Mouse (Mus musculus): ENCODE data around the gene Pitpna.
A peak's percentile ranks its signal among the peaks of the same experiment; 100 is the strongest.

Pitpna gene

GRCm38 (mm10) chr11:75635315-75635714 lies 47.4 kb downstream of the Pitpna start:
- DNase-seq: no peak

GRCm38 (mm10) chr11:75643323-75643722 lies 55.4 kb downstream of the Pitpna start:
- DNase-seq: no peak

- no peak for DNase-seq
Observed at GRCm38 (mm10) chr11:75644684-75645083, 56.8 kb downstream of the Pitpna start.

DNA sequence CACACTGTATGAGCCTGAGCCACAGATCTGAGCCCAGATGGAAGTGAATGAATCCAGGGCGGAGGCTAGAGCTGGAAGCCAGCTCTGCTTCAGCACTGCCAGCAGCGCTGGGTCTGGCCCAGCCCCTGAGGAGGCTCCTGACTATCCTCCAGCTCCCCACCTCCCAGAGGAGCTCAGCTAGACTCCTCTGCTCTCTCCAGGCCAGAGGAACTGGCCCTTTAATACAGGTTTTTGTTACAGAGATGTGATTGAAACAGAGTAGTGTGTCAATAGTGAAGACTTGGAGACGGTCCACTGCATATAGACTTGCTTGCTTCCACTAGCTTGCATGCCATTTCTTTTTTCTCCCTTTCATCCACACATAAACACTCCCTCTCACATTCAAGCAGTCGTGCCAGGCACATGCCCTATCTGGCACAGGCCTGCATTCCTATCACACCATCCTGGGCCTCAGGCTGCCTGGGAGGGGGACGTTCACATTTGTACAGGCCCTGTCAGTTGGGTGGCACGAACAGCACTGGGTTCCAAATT lies 59.8 kb downstream of the Pitpna start:
- DNase-seq: peak; percentile 73

DNA sequence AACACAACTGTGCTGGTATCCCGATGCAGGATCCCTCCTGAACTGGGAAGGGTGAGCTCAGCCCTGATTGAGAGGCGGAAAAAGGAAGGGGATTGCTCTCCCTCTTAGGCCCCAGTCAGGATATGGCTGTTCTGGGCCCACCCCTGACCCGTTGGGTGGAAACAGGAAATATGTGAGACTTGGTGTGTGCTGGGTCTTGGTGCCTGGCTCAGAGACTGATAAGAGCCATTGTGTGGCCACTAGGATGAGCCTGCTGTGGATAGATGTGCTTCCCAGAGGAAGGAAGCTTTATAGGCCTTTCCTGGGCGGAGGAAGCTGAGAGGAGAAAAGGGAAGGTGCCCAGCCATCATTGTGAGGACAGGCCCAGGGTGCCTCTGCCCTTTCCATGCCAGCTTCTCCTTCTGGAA lies 61.3 kb downstream of the Pitpna start:
- no peak for DNase-seq

DNA sequence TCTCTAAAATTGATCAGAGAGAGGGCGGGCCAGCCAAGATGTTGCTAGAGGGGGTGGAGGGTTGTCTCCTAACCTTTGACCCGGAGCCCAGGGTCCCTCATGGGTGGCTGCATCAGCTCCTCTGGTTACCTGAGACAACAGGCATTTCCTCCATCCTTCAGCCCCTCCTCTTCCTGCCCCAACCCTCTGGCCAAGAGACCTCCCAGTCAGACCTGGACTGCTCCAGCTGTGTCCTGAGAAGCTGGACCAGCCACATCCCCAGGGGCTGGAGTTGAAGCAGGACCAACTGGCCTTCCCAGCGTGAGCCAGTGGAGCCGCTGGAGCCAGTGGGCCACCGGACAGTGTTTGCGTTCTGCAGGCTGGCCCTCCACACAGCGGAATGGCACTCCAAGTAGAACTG lies 62.4 kb downstream of the Pitpna start, which contains the start of gene Myo1c:
Gene Myo1c (plus strand): TSS at position 194 of the 400 bp plus-strand sequence.
- DNase-seq: no peak

DNA sequence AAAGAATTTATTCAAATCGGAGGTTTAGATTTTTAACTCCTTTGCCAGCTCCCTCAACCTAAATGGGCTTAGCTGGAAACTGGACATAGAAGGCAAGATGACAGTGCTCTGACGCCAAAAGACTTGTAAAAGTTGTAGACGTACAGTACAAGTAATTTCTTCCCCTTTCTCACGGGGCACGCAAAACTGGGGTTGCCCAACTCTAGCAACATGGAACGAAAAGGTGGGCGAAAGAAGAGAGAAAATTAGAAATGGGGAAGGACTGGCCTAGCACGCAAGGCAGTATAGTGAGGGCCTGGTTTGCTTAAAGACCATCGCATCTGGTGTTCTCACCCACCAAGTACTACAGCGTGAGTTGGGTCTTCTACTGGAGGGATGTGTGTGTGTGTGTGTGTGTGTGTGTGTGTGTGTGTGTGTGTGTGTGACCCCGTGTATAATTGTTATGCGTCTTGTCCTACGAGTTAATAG lies 63.1 kb downstream of the Pitpna start:
- no peak for DNase-seq

GRCm38 (mm10) chr11:75651426-75652221 lies 63.7 kb downstream of the Pitpna start:
- DNase-seq: peak; percentile 81

- DNase-seq: no peak
Observed at GRCm38 (mm10) chr11:75652222-75652941, 64.5 kb downstream of the Pitpna start.

GRCm38 (mm10) chr11:75652942-75653684 lies 65.2 kb downstream of the Pitpna start:
- DNase-seq: no peak

GRCm38 (mm10) chr11:75653781-75654470 lies 66.0 kb downstream of the Pitpna start:
- DNase-seq: peak; percentile 75

DNA sequence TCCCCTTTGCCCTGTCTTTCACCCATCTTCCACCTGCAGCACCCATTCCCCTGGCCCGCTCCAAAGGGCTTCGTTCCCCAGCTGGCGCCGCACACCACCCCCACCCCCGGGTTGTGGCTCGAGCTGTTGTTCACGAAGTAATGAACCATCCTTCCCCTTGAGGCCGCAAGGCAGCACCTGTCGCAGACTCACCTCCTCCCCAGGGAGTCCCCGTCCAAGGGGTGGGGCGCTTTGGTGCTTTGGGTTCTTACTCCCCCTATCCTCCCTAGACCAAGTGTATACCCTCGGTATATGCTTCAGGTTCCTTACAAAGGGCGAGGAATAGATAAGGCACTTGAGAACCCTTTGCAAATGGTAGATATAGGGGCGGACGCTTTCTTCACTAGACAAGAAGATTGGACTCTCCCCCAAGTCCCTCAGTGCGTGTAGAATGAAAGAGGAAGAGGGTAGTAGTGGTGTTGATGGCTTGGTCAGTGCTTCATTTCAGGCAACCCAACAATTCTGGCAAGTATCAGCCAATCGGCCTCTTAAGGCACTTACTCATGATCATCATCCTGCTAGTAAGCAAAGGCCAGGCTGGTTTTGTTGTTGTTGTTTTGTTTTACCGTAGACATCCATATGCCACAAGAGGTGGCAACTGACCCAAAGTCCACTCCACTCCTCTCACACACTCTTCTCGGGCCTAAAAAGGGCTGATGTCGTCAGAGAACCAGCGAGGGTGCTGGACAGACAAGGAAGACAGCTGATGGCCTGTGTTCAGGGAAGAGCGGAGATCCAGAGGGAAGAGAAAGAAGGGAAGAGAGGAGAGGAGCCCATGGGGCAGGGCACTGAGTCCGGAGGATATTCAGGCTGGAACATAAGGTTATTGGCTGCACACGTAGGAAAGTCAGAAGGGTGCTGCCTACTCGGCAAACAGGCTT lies 66.8 kb downstream of the Pitpna start:
- DNase-seq: no peak

DNA sequence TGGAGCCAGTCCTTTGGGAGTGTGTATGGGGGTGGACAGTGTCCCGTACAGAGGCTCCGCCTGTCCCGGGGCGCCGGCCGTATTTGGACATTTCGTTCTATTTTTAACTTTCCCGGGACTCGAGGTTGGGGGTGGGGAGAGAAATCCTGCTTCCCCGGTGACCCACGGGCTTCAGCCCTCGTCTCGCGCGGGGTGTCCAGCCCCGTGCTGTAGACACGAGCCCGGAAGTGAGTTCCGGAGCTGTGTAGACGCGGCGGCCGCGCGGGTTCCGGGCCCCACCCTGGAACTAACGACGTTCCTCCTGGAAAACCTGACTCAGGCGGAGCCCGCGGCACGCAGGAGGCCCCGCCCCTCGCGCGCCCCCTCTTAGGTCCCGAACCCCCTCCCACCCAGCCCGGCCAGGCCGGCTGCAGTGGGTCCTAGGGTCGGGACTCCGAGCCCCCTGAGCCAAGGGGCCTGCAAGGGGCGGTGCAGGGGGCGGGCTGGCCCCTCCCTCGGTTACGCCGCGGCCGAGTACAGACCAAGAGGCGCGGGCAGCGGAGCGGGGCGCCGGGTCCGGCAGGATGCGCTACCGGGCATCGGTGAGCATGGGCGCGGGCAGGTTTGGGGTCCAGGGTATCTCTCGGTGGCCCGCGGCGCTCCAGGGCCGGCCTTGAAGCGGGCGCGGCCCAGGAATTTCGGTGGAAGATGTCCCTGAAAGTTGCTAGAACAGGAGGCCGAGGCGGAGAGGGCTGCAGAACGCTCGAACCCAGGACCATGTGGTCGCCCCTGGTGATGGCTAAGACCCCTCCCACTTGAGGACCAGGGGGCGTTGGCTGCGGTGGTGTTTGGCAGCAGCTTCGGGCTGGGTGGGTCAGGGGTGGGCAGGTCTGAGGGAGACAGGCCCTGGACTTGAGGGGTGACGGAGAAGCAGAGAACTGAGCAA lies 68.0 kb downstream of the Pitpna start:
- DNase-seq: no peak

DNA sequence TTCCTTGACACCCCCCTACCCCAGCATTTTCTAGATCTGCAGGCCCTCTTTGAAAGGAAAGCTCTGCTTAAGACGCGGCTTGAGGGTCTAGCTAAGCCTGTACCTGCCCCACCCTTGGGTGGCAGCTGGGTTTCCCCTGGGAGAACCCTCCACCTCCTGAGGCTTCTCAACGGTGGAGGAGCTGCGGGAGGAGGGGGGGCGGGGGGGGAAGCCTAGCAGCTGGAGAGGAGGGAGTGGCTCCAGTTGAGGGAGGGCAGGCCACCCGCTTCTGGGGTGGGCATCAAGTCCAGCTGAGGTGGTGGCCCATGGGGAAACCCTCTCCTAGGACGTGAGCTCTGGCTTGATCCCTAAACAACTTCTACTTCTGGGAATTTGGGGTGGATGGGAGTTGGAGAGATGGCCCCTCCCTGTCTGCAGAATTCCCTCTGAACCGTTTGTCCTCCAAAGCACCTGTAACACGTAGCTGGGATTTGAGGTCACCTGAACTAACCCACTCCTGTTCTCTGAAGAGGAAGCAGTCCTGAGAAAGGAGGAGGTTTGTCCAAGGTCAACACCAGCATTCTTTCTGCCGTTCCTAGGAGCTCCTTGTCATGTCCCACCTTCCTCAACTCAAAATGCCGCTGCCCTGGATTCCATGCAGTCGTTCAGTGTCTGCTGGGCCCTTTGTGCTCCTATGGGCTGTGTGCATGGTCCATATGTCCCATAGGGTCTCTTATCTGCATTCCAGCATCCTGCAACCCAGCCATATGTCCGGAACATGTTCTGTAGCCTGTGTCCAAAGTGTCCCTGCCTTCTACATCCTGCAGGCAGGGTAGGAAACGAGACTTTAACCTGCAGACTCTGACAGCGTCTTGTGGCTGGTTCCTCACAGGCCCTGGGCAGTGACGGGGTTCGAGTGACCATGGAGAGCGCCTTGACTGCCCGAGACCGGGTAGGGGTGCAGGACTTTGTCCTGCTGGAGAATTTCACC lies 69.0 kb downstream of the Pitpna start:
- DNase-seq: no peak

DNA sequence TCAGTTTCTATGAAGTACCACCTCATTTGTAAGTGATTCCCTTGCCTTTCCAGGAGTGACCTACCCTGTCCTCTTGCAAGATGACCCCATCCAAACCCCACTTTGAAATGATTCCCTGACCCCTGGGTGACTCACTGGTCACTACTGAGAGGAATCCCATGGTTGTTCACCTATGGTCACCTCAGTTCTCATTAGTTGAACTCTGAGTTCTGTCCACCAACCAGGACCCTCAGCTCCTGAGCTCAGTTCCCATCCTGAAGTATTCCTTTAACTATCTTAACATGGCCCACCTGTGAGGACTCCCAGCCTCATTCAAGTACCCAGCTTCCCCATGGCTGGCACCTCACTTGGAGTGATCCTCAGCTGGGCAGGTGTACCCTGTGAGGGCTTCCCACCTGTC lies 69.9 kb downstream of the Pitpna start:
- no peak for DNase-seq

GRCm38 (mm10) chr11:75658311-75658710 lies 70.4 kb downstream of the Pitpna start:
- DNase-seq: no peak

DNA sequence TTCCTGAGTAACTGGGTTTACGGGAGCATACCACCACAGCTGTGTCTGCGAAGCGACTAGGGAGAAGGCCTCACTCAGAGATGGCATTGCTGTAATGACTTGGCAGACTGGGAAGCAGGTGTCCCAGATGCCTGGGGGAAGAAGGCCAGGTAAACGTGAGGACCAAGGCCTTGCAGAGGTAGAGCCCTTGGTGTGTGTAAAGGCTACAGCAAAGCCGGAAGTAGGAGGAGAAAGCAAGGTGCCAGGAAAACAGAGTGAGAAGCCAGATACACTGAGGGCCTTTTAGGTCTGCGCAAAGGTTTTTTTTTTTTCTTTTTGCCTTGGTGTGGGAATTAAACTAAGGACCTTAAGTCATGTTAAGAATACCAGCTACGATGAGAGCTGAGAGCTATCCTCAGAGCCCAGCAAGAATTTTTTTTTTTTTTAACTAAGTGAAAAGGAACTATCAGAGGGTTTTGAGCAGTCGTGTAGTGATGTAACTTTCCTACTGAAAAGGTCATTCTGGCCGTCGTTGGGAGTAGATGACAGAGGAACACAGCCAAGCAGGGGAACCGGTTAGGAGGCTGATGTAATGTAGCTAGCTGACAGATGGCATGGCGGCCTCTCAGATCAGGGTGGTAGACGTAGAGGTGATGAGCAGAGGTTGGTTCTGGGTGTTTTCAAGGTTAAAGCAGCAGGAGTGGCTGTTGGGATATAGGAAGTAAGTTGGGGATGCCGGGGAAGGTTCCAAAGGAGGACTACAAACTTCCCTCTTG lies 71.3 kb downstream of the Pitpna start:
- no peak for DNase-seq

- DNase-seq: no peak
Observed at GRCm38 (mm10) chr11:75660081-75660590, 72.2 kb downstream of the Pitpna start.
